Mouse (Mus musculus) MEL (cell line): ENCODE results near the gene Atp5e. TPM values are rescaled to one million over a fixed set of nuclear protein-coding genes. Genes with fewer than 3 reads are reported as not detected.
A peak's percentile ranks its signal among the peaks of the same experiment; 100 is the strongest.

Experiments used
- DNase-seq: peaks from one replicate; pipeline ENCODE4 v3.0.0; 2011; ENCODE audit warnings: low read depth, low spot score
- H3K27ac ChIP-seq: 2 replicates; pipeline ENCODE4 v1.5.1; 2012; ENCODE audit warnings: low read depth, mild to moderate bottlenecking, control low read depth, low read length, moderate library complexity; ENCODE audit not compliant: control insufficient read depth
- H3K27me3 ChIP-seq, 2 experiments: fragments of 150-350 bp in 1 of 2; sonication (generic) in 1 of 2; 2 replicates each; pipeline ENCODE4 v1.6.1; 2012; ENCODE audit warnings: low read length in 2 of 2, mild to moderate bottlenecking in 2 of 2, improper control_type of control experiment in 1 of 2, moderate library complexity in 1 of 2; ENCODE audit not compliant: insufficient read depth in 2 of 2, control insufficient read depth in 1 of 2
- H3K36me3 ChIP-seq, 2 experiments: 2 replicates each; pipeline ENCODE4 v1.6.1; 2012 to 2014; ENCODE audit warnings: low read length in 2 of 2, improper control_type of control experiment in 1 of 2, inconsistent platforms in 1 of 2, mild to moderate bottlenecking in 1 of 2; ENCODE audit not compliant: insufficient read depth in 2 of 2, control insufficient read depth in 1 of 2
- H3K4me1 ChIP-seq, 2 experiments: fragments of 150-350 bp in 1 of 2; sonication (generic) in 1 of 2; 2 replicates each; pipeline ENCODE4 v1.6.1; 2012; ENCODE audit warnings: low read length in 2 of 2, improper control_type of control experiment in 1 of 2, mild to moderate bottlenecking in 1 of 2; ENCODE audit not compliant: insufficient read depth in 2 of 2, control insufficient read depth in 1 of 2
- H3K4me3 ChIP-seq, 2 experiments: fragments of 150-350 bp in 1 of 2; sonication (generic) in 1 of 2; 2 replicates each; pipeline ENCODE4 v1.5.1; 2012; ENCODE audit warnings: low read depth in 2 of 2, low read length in 2 of 2, mild to moderate bottlenecking in 2 of 2, moderate library complexity in 2 of 2, control low read depth in 1 of 2, improper control_type of control experiment in 1 of 2; ENCODE audit not compliant: control insufficient read depth in 1 of 2, insufficient read depth in 1 of 2
- H3K79me2 ChIP-seq: 2 replicates; pipeline ENCODE4 v1.6.1; 2012; ENCODE audit warnings: mild to moderate bottlenecking, low read length, moderate library complexity; ENCODE audit not compliant: control insufficient read depth, poor library complexity, insufficient read depth
- H3K9ac ChIP-seq: 2 replicates; pipeline ENCODE4 v1.6.1; 2012; ENCODE audit warnings: low read depth, mild to moderate bottlenecking, control low read depth, low read length, moderate library complexity; ENCODE audit not compliant: control insufficient read depth, poor library complexity, severe bottlenecking
- H3K9me3 ChIP-seq: fragments of 150-350 bp; sonication (generic); replicated peaks from 2 replicates; pipeline ENCODE4 v1.6.1; 2012; ENCODE audit warnings: mild to moderate bottlenecking, low read length, improper control_type of control experiment, moderate library complexity; ENCODE audit not compliant: insufficient read depth
- BHLHE40 ChIP-seq: IDR thresholded peaks from 2 replicates; pipeline ENCODE4 v1.6.1; 2012; ENCODE audit warnings: low read depth, mild to moderate bottlenecking, inconsistent platforms, low read length, improper control_type of control experiment, borderline replicate concordance
- CHD1 ChIP-seq: IDR thresholded peaks from 2 replicates; pipeline ENCODE4 v1.6.1; 2012; ENCODE audit warnings: low read depth, mild to moderate bottlenecking, inconsistent platforms, low read length, improper control_type of control experiment
- CHD2 ChIP-seq: IDR thresholded peaks from 2 replicates; pipeline ENCODE4 v1.6.1; 2011; ENCODE audit warnings: low read length, improper control_type of control experiment
- ELF1 ChIP-seq: IDR thresholded peaks from 2 replicates; pipeline ENCODE4 v1.6.1; 2014; ENCODE audit warnings: low read depth, mild to moderate bottlenecking, inconsistent platforms, low read length, improper control_type of control experiment, moderate library complexity
- EP300 ChIP-seq, 2 experiments: IDR thresholded peaks; 2 replicates each; pipeline ENCODE4 v1.6.1; 2011; ENCODE audit warnings: improper control_type of control experiment in 2 of 2, low read length in 2 of 2, low read depth in 1 of 2, mild to moderate bottlenecking in 1 of 2
- GABPA ChIP-seq: IDR thresholded peaks from 2 replicates; pipeline ENCODE4 v1.6.1; 2012; ENCODE audit warnings: low read depth, mild to moderate bottlenecking, inconsistent platforms, low read length, improper control_type of control experiment, moderate library complexity
- HCFC1 ChIP-seq: IDR thresholded peaks from 2 replicates; pipeline ENCODE4 v1.6.1; 2012; ENCODE audit warnings: low read depth, mild to moderate bottlenecking, inconsistent platforms, low read length, improper control_type of control experiment, moderate library complexity
- KAT2A ChIP-seq: conservative IDR thresholded peaks from 2 replicates; pipeline ENCODE4 v1.6.1; 2012; ENCODE audit warnings: low read depth, low read length, improper control_type of control experiment, inconsistent platforms
- MAX ChIP-seq: IDR thresholded peaks from 2 replicates; pipeline ENCODE4 v1.6.1; 2011; ENCODE audit warnings: low read length, improper control_type of control experiment
- MXI1 ChIP-seq: IDR thresholded peaks from 2 replicates; pipeline ENCODE4 v1.6.1; 2011; ENCODE audit warnings: mild to moderate bottlenecking, low read depth, low read length, improper control_type of control experiment
- MYC ChIP-seq: IDR thresholded peaks from 2 replicates; pipeline ENCODE4 v1.6.1; 2011; ENCODE audit warnings: low read depth, mild to moderate bottlenecking, low read length, improper control_type of control experiment, moderate library complexity
- NELFE ChIP-seq: IDR thresholded peaks from 2 replicates; pipeline ENCODE4 v1.6.1; 2011; ENCODE audit warnings: low read depth, low read length, improper control_type of control experiment
- NRF1 ChIP-seq: IDR thresholded peaks from 2 replicates; pipeline ENCODE4 v1.6.1; 2014; ENCODE audit warnings: low read depth, mild to moderate bottlenecking, inconsistent platforms, low read length, improper control_type of control experiment, moderate library complexity; ENCODE audit not compliant: poor library complexity, insufficient read depth, severe bottlenecking
- POLR2A ChIP-seq, 2 experiments: IDR thresholded peaks; 2 replicates each; pipeline ENCODE4 v1.6.1; 2011 to 2012; ENCODE audit warnings: low read length in 2 of 2, mild to moderate bottlenecking in 2 of 2, control low read depth in 1 of 2, improper control_type of control experiment in 1 of 2, low read depth in 1 of 2, moderate library complexity in 1 of 2; ENCODE audit not compliant: control insufficient read depth in 1 of 2, insufficient read depth in 1 of 2, poor library complexity in 1 of 2
- POLR2AphosphoS2 ChIP-seq: IDR thresholded peaks from 2 replicates; pipeline ENCODE4 v1.6.1; 2011; ENCODE audit warnings: low read length, improper control_type of control experiment
- POLR2AphosphoS5 ChIP-seq: IDR thresholded peaks from 2 replicates; pipeline ENCODE4 v1.6.1; 2012; ENCODE audit warnings: low read depth, borderline replicate concordance, mild to moderate bottlenecking, inconsistent platforms, low read length, moderate library complexity, mixed read lengths
- SIN3A ChIP-seq: IDR thresholded peaks from 2 replicates; pipeline ENCODE4 v1.6.1; 2012; ENCODE audit warnings: low read length, improper control_type of control experiment, inconsistent platforms
- SMC3 ChIP-seq: IDR thresholded peaks from 2 replicates; pipeline ENCODE4 v1.6.1; 2011; ENCODE audit warnings: low read depth, low read length, improper control_type of control experiment
- TBP ChIP-seq: IDR thresholded peaks from 2 replicates; pipeline ENCODE4 v1.8.0; 2011; ENCODE audit warnings: low read depth, low read length, improper control_type of control experiment
- TCF12 ChIP-seq: IDR thresholded peaks from 2 replicates; pipeline ENCODE4 v1.6.1; 2014; ENCODE audit warnings: low read depth, mild to moderate bottlenecking, inconsistent platforms, low read length, improper control_type of control experiment, moderate library complexity
- ZMIZ1 ChIP-seq: IDR thresholded peaks from 2 replicates; pipeline ENCODE4 v1.6.1; 2012; ENCODE audit warnings: low read depth, mild to moderate bottlenecking, inconsistent platforms, low read length, improper control_type of control experiment, moderate library complexity
- ZNF384 ChIP-seq: IDR thresholded peaks from 2 replicates; pipeline ENCODE4 v1.6.1; 2012; ENCODE audit warnings: low read depth, mild to moderate bottlenecking, inconsistent platforms, low read length, improper control_type of control experiment
- polyA plus RNA-seq, 2 experiments: library from polyadenylated mRNA; stranded (reverse) in 1 of 2; unstranded in 1 of 2; fragments of >175 nt in 1 of 2; fragments of >200 nt in 1 of 2; gene quantifications; 2 replicates each; pipeline versions ENCODE4 v1.2.1 to v1.2.4; 2012; ENCODE audit warnings: low replicate concordance in 2 of 2, low read depth in 1 of 2; ENCODE audit not compliant: insufficient read length in 2 of 2, insufficient read depth in 1 of 2, missing spikeins in 1 of 2
- total RNA-seq: library from RNA; depleted of rRNA; stranded (reverse); fragments of 300-350 nt; gene quantifications from 2 replicates; pipeline ENCODE4 v1.2.3, GENCODE M21; 2012; rRNA removed

Atp5e gene
- total RNA-seq (521 and 561 TPM in 2 replicates), polyA plus RNA-seq (100 to 1,000 TPM in 1 of 2 experiments, not detected in 1; 225 TPM)

DNA sequence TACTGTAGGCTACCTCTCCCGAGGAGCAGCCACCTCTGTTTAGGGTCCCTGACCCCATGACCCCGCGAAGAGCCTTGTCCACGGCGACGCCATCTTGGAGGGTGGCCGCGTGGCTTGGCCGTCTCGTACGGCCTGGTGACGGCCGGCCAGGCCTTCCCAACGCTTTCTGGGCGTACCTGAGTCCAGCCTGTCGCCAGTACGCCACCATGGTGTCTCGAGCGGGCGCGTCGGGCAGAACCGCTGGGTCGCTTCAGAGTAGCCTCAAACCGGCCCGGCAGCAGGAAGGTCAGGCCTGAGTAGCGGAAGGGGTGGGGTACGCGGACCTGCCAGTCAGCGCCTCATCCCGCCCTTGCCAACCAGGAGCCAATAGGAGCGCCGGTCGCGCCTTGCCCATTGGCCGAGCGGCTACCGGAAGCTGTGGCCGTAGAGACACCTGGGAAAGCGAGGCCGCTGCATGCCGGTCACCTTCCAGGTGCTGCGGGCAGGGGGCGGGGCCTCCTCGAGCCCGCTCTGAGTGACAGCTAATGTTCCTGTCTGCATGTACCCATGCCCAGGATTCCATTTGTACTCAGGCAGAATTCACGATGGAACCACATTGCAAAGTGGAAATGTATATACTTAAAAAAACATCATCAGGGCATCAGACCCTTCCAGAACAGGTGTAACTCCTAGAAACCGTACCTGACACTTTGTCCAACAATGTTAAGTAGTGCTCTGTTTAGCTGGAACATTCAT, at the start of gene Atp5e:
TSS of gene Atp5e (minus strand) at position 317 of the 735 bp plus-strand sequence.
- peaks cover 2 to 7% of the 10 kb centered on the region in 2 experiments; a peak in 2 of 4 replicates for H3K4me1 ChIP-seq
- H3K36me3 ChIP-seq, result peaks cover 5 to 7% of the 10 kb centered on the region in 2 experiments
- H3K27me3 ChIP-seq, result no peaks in the 10 kb centered on the region
- H3K79me2 ChIP-seq, result peaks cover 17% of the 10 kb centered on the region
- peak within 1 kb of the TSS; percentile 53 to 73 for H3K4me3 ChIP-seq
- H3K9ac ChIP-seq, result peak within 1 kb of the TSS; percentile 67
- DNase-seq, result peak; percentile 93
- TF ChIP-seq NRF1 (0 out of 2 replicates have a peak, but pooled peaks have one; percentile 23), ELF1 (peak; percentile 87), KAT2A (peak; percentile 84; the same call in 1 of the 2 replicates), HCFC1 (peak; percentile 96), SMC3 (no peak), ZNF384 (no peak), POLR2A (IDR thresholded peaks at IDR 0.05; ENCODE audit: control insufficient read depth in 1 of 2, insufficient read depth in 1 of 2, low read depth in 1 of 2, low read length in 2 of 2, poor library complexity in 1 of 2) (peak; percentile 50 to 71; a peak in 1 of 4 replicates), NELFE (peak; percentile 57), TCF12 (peak; percentile 49; the same call in 1 of the 2 replicates), MXI1 (peak; percentile 56), CHD2 (peak; percentile 78), TBP (0 out of 2 replicates have a peak, but pooled peaks have one; percentile 12), MAX (peak; percentile 77), POLR2AphosphoS5 (0 out of 2 replicates have a peak, but pooled peaks have one; percentile 8), ZMIZ1 (peak; percentile 78; the same call in 1 of the 2 replicates), MYC (peak; percentile 76), BHLHE40 (no peak), GABPA (no peak), SIN3A (peak; percentile 67; the same call in 1 of the 2 replicates), POLR2AphosphoS2 (peak; percentile 97), EP300 (IDR thresholded peaks at IDR 0.05; ENCODE audit: low read depth in 1 of 2, low read length in 2 of 2) (peak in 1 of 2 experiments; percentile 14; a peak in 1 of 4 replicates), CHD1 (no peak)
- H3K27ac ChIP-seq, result peak within 1 kb of the TSS; percentile 25
- H3K9me3 ChIP-seq, result no peaks in the 10 kb centered on the region
